Mouse (Mus musculus) macrophage (primary cell): ENCODE results near the gene BC025446. TPM values are rescaled to one million over a fixed set of nuclear protein-coding genes. Genes with fewer than 3 reads are reported as not detected.
"Not testable (repeated sequence)": the region's sequence is repeated elsewhere in the genome, so short reads cannot be mapped to it uniquely, and the experiment has no call there.

Experiments
- H3K27ac ChIP-seq: fragments of 350-480 bp; formaldehyde crosslinking; 2 replicates; pipeline ENCODE4 v1.9.0; 2021
- H3K36me3 ChIP-seq: fragments of 350-480 bp; formaldehyde crosslinking; 2 replicates; pipeline ENCODE4 v1.9.0; 2021; ENCODE audit errors: inconsistent target
- H3K4me3 ChIP-seq: fragments of 350-480 bp; formaldehyde crosslinking; 2 replicates; pipeline ENCODE4 v1.9.0; 2021; ENCODE audit errors: inconsistent target
- H3K79me2 ChIP-seq: fragments of 350-480 bp; formaldehyde crosslinking; 2 replicates; pipeline ENCODE4 v1.9.0; 2021; ENCODE audit errors: inconsistent target
- WGBS: methylation state at CpG from one replicate; pipeline ENCODE4 v1.1.7; 2026; ENCODE audit warnings: inconsistent platforms; ENCODE audit not compliant: missing documents; 5-methylcytosine and 5-hydroxymethylcytosine counted together
- polyA plus RNA-seq: library from polyadenylated mRNA; stranded (reverse); fragments of 250-400 nt; gene quantifications from 3 replicates; pipeline ENCODE4 v1.2.4, GENCODE M21; 2018; ENCODE audit warnings: inconsistent platforms
- total RNA-seq, 78 experiments: library from RNA; depleted of rRNA; stranded (reverse); fragments of 250-400 nt; gene quantifications; 1 replicate in 9 of 78; 2 replicates in 24 of 78; 3 replicates in 43 of 78; 4 replicates in 2 of 78; pipeline ENCODE4 v1.2.4; 2018; ENCODE audit warnings: inconsistent platforms in 56 of 78

Gene BC025446
- not detected for total RNA-seq (2018; cell fraction: chromatin; rRNA removed)
- total RNA-seq (2018; cell fraction: cytosol; rRNA removed), result not detected
- not detected for total RNA-seq (2018; cell fraction: nucleus; rRNA removed)
- not detected in 3 replicates for polyA plus RNA-seq

GRCm38 (mm10) chr15:75215778-75216691 is at the start of gene BC025446:
Gene BC025446, plus strand, starts transcription at chr15:75216376.
- 84% methylated on average over 7 of the region's 7 CpGs for WGBS
- Histone ChIP-seq H3K27ac (no peak within 1 kb of the TSS), H3K36me3 (no peaks in the 10 kb centered on the region), H3K4me3 (no peak within 1 kb of the TSS), H3K79me2 (no peaks in the 10 kb centered on the region)

GRCm38 (mm10) chr15:75175506-75175905 is 40.7 kb upstream of the BC025446 start:
- Histone ChIP-seq H3K4me3 (no peak overlapping the region), H3K79me2 (no peaks in the 10 kb centered on the region), H3K36me3 (no peaks in the 10 kb centered on the region), H3K27ac (no peak overlapping the region)
- 79% methylated on average over 1 of the region's 1 CpGs for WGBS

GRCm38 (mm10) chr15:75186291-75186690 is 29.9 kb upstream of the BC025446 start:
- H3K36me3 ChIP-seq, result no peaks in the 10 kb centered on the region
- no peak overlapping the region for H3K27ac ChIP-seq
- WGBS, result 40% methylated on average over 1 of the region's 2 CpGs
- H3K4me3 ChIP-seq, result no peak overlapping the region
- no peaks in the 10 kb centered on the region for H3K79me2 ChIP-seq

- no peaks in the 10 kb centered on the region for H3K79me2 ChIP-seq
- 69% methylated on average over 2 of the region's 2 CpGs for WGBS
- H3K36me3 ChIP-seq, result no peaks in the 10 kb centered on the region
- no peak overlapping the region for H3K4me3 ChIP-seq
- H3K27ac ChIP-seq, result no peak overlapping the region
Observed at GRCm38 (mm10) chr15:75189116-75189515, 27.1 kb upstream of the BC025446 start.

GRCm38 (mm10) chr15:75190560-75190959 is 25.6 kb upstream of the BC025446 start:
- H3K27ac ChIP-seq, H3K79me2 ChIP-seq, H3K36me3 ChIP-seq, H3K4me3 ChIP-seq: not testable (repeated sequence)
- 0% methylated on average over 1 of the region's 3 CpGs for WGBS

GRCm38 (mm10) chr15:75216831-75217230 is 655 bp downstream of the BC025446 start:
- Histone ChIP-seq H3K79me2 (no peaks in the 10 kb centered on the region), H3K4me3 (no peak overlapping the region), H3K27ac (no peak overlapping the region), H3K36me3 (no peaks in the 10 kb centered on the region)
- 100% methylated on average over 1 of the region's 1 CpGs for WGBS

GRCm38 (mm10) chr15:75221942-75222341 is 5.8 kb downstream of the BC025446 start:
- Histone ChIP-seq H3K79me2 (no peaks in the 10 kb centered on the region), H3K36me3 (no peaks in the 10 kb centered on the region), H3K4me3 (no peak overlapping the region), H3K27ac (no peak overlapping the region)

GRCm38 (mm10) chr15:75237736-75238288 is 21.6 kb downstream of the BC025446 start:
- Histone ChIP-seq H3K36me3 (no peaks in the 10 kb centered on the region), H3K4me3 (no peak overlapping the region), H3K79me2 (no peaks in the 10 kb centered on the region), H3K27ac (no peak overlapping the region)
- WGBS, result 92% methylated on average over 3 of the region's 3 CpGs

GRCm38 (mm10) chr15:75240558-75240957 is 24.4 kb downstream of the BC025446 start:
- WGBS, result 94% methylated on average over 2 of the region's 2 CpGs
- H3K27ac ChIP-seq, result no peak overlapping the region
- no peak overlapping the region for H3K4me3 ChIP-seq
- H3K36me3 ChIP-seq, result no peaks in the 10 kb centered on the region
- H3K79me2 ChIP-seq, result no peaks in the 10 kb centered on the region

GRCm38 (mm10) chr15:75242756-75243640 is 26.8 kb downstream of the BC025446 start:
- Histone ChIP-seq H3K79me2 (no peaks in the 10 kb centered on the region), H3K27ac (no peak overlapping the region), H3K36me3 (no peaks in the 10 kb centered on the region), H3K4me3 (no peak overlapping the region)
- WGBS, result 86% methylated on average over 3 of the region's 3 CpGs

GRCm38 (mm10) chr15:75254671-75255070 is 38.5 kb downstream of the BC025446 start:
- Histone ChIP-seq H3K27ac (no peak overlapping the region), H3K4me3 (no peak overlapping the region), H3K79me2 (no peaks in the 10 kb centered on the region), H3K36me3 (no peaks in the 10 kb centered on the region)
- WGBS, result 88% methylated on average over 3 of the region's 3 CpGs

GRCm38 (mm10) chr15:75265863-75266262 is 49.7 kb downstream of the BC025446 start:
- Histone ChIP-seq H3K79me2 (no peaks in the 10 kb centered on the region), H3K4me3 (no peak overlapping the region), H3K36me3 (no peaks in the 10 kb centered on the region), H3K27ac (no peak overlapping the region)

GRCm38 (mm10) chr15:75266626-75267025 is 50.5 kb downstream of the BC025446 start:
- no peak overlapping the region for H3K27ac ChIP-seq
- no peak overlapping the region for H3K4me3 ChIP-seq
- H3K79me2 ChIP-seq, result no peaks in the 10 kb centered on the region
- whole genome bisulfite sequencing, result 60% methylated on average over 1 of the region's 1 CpGs
- H3K36me3 ChIP-seq, result no peaks in the 10 kb centered on the region

- no peaks in the 10 kb centered on the region for H3K79me2 ChIP-seq
- no peaks in the 10 kb centered on the region for H3K36me3 ChIP-seq
- no peak within 1 kb of the TSS for H3K4me3 ChIP-seq
- H3K27ac ChIP-seq, result no peak within 1 kb of the TSS
Observed at GRCm38 (mm10) chr15:75268121-75268520, 51.9 kb downstream of the BC025446 start, which contains the start of gene Ly6f. Gene Ly6f, plus strand, starts transcription at chr15:75268421.
